Mouse (Mus musculus) heart, postnatal 10 days (tissue): ENCODE measurements around the gene Astn1. TPM values are rescaled to one million over a fixed set of nuclear protein-coding genes. Genes with fewer than 3 reads are reported as not detected.

ENCODE experiments used
- DNase-seq, 2 experiments: peaks; one replicate each; pipeline ENCODE4 v3.0.0; 2021
- intact Hi-C: fragments of 180-260 bp; cut with DNase I; formaldehyde crosslinking; loops from one replicate; pipeline ENCODE4 v1.15.1; 2025
- total RNA-seq, 2 experiments: library from RNA; stranded (reverse); gene quantifications; 2 replicates each; pipeline ENCODE4 v1.2.3; 2021

Astn1 gene
- total RNA-seq, 2 experiments from 2014 or later, result 2.3 to 2.9 TPM

- intact Hi-C loops, result no loop called here
These were observed 242.1 kb downstream of the Astn1 start for GRCm38 (mm10) chr1:158604149-158604548.

GRCm38 (mm10) chr1:158605597-158605996 is 243.5 kb downstream of the Astn1 start:
- intact Hi-C loops, result no loop called here
- DNase-seq, result no peak

More at GRCm38 (mm10) chr1:158604149-158604548, 242.1 kb downstream of the Astn1 start:
- no peak for DNase-seq

- no peak for DNase-seq
- intact Hi-C loops, result no loop called here
These were observed 244.3 kb downstream of the Astn1 start for GRCm38 (mm10) chr1:158606324-158606723.

GRCm38 (mm10) chr1:158607201-158607600 is 245.1 kb downstream of the Astn1 start:
- no peak for DNase-seq
- intact Hi-C loops, result no loop called here

- intact Hi-C loops, result no loop called here
- DNase-seq, result no peak
These were observed 253.1 kb downstream of the Astn1 start for GRCm38 (mm10) chr1:158615202-158615601.

GRCm38 (mm10) chr1:158617943-158618342 is 255.9 kb downstream of the Astn1 start:
- intact Hi-C loops, result no loop called here
- no peak for DNase-seq

- no peak for DNase-seq
- intact Hi-C loops, result no loop called here
These were observed 270.9 kb downstream of the Astn1 start for GRCm38 (mm10) chr1:158632935-158633334.

GRCm38 (mm10) chr1:158633441-158633840 is 271.4 kb downstream of the Astn1 start:
- no peak for DNase-seq
- intact Hi-C loops, result no loop called here

GRCm38 (mm10) chr1:158641306-158641705 is 279.2 kb downstream of the Astn1 start:
- DNase-seq, result no peak
- intact Hi-C loops, result no loop called here

GRCm38 (mm10) chr1:158642247-158642646 is 280.2 kb downstream of the Astn1 start:
- intact Hi-C loops, result no loop called here
- DNase-seq, result no peak

- no peak for DNase-seq
- intact Hi-C loops, result loop anchor here (5.0 to 10.0 kb wide), 5 partner anchors 55 to 1100 kb away; no protein-coding TSS in a partner anchor
These were observed 290.7 kb downstream of the Astn1 start for GRCm38 (mm10) chr1:158652799-158653198.

GRCm38 (mm10) chr1:158653808-158654520 is 291.9 kb downstream of the Astn1 start:
- peak; percentile 34 to 56 for DNase-seq
- intact Hi-C loops, result loop anchor here (5.0 to 10.0 kb wide), 5 partner anchors 57 to 1102 kb away; no protein-coding TSS in a partner anchor

GRCm38 (mm10) chr1:158654571-158655205 is 292.6 kb downstream of the Astn1 start:
- intact Hi-C loops, result loop anchor here (5.0 to 10.0 kb wide), 5 partner anchors 57 to 1102 kb away; no protein-coding TSS in a partner anchor
- DNase-seq, result peak in 1 of 2 experiments; percentile 5

- DNase-seq, result no peak
- intact Hi-C loops, result loop anchor here (10.0 kb wide), 1 partner anchor 442 kb away; no protein-coding TSS in a partner anchor
These were observed 294.9 kb downstream of the Astn1 start for GRCm38 (mm10) chr1:158656986-158657385.

- no peak for DNase-seq
- intact Hi-C loops, result no loop called here
These were observed 303.9 kb downstream of the Astn1 start for GRCm38 (mm10) chr1:158666001-158666400.

- peak; percentile 62 to 75 for DNase-seq
- intact Hi-C loops, result loop anchor here (1.0 kb wide), 2 partner anchors 283 to 465 kb away; no protein-coding TSS in a partner anchor
These were observed 308.0 kb downstream of the Astn1 start for GRCm38 (mm10) chr1:158669971-158670592.

GRCm38 (mm10) chr1:158687726-158688125 is 325.7 kb downstream of the Astn1 start:
- DNase-seq, result no peak
- intact Hi-C loops, result no loop called here

GRCm38 (mm10) chr1:158697423-158697822 is 335.4 kb downstream of the Astn1 start:
- intact Hi-C loops, result no loop called here
- no peak for DNase-seq

- DNase-seq, result no peak
- intact Hi-C loops, result no loop called here
These were observed 335.9 kb downstream of the Astn1 start for GRCm38 (mm10) chr1:158697859-158698569.

GRCm38 (mm10) chr1:158699276-158699675 is 337.2 kb downstream of the Astn1 start:
- DNase-seq, result no peak
- intact Hi-C loops, result no loop called here

GRCm38 (mm10) chr1:158700147-158700546 is 338.1 kb downstream of the Astn1 start:
- intact Hi-C loops, result no loop called here
- DNase-seq, result no peak
